Mouse (Mus musculus) urinary bladder, postnatal 4 days (tissue): ENCODE measurements around the gene Mfsd13b.
"Not testable (repeated sequence)": the region's sequence is repeated elsewhere in the genome, so short reads cannot be mapped to it uniquely, and the experiment has no call there.

Experiments used
- DNase-seq, 2 experiments: peaks; one replicate each; pipeline ENCODE4 v3.0.0; 2021 to 2022; ENCODE audit warnings: low spot score in 2 of 2

The Mfsd13b gene

GRCm38 (mm10) chr7:120982968-120983367 is 659 bp downstream of the Mfsd13b start:
- DNase-seq = no peak

GRCm38 (mm10) chr7:120991191-120991590 is 8.9 kb downstream of the Mfsd13b start:
- no peak for DNase-seq

DNA sequence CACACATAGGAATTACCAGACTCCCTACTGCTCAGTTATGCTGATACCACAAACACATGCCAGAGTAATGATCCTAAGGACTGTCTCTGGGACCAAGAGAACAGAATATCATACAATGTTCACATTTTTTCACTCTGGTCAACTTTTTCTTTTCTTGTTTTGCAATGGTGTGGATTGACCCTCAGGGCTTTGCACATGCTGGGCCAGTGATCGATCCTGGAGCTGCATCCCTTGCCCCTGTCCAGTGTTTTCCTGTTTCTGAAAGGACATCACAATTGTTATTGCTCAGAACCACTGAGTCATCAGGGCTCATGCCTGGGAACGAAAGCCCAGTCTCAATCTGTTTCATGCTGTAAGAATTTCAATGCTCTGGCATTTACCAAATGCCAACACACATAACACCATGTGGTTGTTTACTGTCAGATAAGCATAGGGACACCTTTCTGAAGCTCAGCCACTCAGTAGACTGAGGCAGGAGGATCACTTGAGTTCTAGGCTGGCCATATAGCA is 16.8 kb downstream of the Mfsd13b start:
- DNase-seq = no peak

GRCm38 (mm10) chr7:121000065-121000822 is 17.9 kb downstream of the Mfsd13b start:
- no peak for DNase-seq

DNA sequence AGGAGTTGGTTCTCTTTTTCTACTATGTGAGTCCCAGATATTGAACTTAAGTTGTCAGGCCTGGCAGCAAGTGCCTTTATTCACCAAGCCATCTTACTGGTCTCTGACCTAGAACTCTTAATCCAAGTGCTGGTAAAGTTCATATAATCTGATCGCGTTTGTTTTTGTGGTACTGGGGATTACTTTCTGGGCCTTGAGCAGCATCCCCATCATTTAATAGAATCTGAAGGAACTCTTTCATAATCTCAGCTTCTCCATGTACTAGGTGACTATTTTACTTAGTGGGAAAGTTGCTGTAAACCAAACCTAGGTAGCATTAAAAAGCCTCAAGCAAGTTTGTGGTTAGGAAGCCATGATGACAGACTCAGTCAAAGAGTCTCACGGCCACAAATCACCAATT is 19.6 kb downstream of the Mfsd13b start:
- DNase-seq = no peak

GRCm38 (mm10) chr7:121002407-121002928 is 20.2 kb downstream of the Mfsd13b start:
- DNase-seq = no peak

DNA sequence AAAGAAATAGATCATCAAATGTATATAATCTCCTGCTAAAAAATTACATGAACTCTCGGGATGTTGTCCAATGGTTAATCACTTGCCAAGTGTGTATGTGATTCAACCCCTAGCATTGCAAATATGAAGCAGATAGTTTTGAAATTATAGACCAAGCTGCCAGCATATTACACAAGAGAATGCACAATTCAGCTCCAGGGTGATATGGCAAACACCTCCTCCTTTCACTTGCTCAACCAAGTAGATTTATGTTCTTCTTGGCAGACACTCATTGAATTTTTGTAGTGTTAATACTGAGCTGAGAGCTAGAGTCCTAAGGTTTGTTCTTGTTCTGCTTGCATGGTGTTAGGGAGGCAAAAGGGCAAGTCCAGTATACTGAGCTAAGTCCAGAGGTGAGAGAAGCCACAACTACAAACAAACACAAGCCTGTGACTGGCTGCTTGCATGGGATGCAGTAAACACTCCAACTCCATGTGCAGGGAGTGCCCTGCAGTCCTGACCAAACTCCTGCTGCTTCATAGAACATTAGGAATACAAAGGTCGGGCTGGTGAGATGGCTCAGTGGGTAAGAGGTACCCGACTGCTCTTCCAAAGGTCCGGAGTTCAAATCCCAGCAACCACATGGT is 21.6 kb downstream of the Mfsd13b start:
- DNase-seq = no peak

DNA sequence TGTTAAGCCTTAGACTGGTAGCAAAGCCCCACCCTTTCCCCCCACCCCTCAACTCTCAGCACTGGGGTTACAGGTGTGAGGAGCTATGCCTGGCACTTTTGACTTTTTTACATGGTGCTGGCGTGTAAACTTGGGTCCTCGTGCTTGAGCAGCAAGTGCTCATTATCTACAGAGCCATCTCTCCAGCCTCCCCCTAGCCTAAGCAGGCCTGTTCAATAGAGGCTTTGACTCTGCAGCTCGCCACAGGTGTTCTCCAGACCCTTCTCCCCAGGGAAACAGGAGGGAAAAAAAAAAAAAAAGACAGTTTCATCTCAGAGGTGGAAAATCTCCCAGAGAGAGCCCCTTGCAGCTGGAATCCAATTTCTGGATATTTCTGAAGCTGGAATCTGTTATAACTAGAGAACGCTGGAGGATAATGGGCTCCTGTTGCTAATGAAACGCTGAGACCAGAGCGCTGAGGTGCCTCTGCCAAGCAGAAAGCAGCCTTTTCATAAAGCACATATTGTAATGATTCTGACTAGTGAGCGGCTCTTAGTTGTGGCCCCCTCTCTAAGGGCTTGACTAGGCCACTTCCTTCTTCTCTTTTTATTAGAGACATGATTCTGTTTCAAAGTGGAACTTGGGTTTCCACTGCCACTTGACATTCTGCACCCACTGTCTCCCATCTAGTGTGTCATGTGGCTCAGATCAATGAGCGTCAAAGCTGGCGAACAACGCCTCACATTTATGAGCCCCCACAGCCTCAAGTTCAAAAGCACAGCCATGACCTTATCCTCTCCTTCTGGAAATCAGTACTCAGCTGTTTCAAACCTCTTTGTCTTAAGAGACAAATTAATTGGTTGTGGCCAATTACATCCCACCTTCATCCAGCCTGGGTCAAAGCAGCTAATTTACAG is 29.7 kb downstream of the Mfsd13b start:
- DNase-seq = no peak

DNA sequence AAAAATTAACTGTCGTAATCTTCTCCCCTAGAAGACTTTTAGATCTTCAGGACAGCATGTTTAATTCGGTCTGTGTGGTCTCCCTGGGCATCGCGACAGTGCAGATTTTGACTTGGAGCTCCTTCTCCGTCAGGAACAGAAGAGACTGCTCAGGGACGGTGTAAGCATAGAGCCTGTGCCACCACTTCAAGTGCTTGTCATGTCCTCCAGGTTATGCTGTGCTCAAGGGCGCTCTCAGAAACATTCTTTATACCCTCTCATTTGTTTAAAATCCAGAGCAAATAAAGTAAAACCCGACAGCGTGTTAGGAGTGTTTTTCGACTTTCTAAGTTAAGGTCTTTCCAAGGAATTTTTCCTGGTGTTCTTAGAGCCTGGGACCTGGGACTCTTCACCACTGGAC is 32.2 kb downstream of the Mfsd13b start:
- no peak for DNase-seq

DNA sequence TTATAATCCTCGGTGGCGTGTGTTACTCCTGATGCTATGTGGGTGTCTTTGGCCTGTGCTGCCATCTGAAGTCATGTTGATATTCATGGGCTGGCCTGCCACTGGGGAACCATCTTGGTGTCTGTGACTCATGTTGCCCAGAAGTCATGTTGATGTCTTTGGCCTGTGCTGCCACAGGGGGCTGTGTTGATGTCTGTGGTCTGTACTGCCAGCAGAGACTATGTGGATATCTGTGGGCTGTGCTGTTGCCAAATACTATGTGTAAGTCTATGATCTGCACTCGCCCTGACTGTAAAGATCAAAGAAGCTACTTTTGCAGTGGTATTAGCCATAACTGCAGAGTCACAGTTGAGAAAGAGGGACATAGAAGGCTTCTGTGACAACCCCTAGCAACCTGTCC is 36.5 kb downstream of the Mfsd13b start:
- DNase-seq = no peak

DNA sequence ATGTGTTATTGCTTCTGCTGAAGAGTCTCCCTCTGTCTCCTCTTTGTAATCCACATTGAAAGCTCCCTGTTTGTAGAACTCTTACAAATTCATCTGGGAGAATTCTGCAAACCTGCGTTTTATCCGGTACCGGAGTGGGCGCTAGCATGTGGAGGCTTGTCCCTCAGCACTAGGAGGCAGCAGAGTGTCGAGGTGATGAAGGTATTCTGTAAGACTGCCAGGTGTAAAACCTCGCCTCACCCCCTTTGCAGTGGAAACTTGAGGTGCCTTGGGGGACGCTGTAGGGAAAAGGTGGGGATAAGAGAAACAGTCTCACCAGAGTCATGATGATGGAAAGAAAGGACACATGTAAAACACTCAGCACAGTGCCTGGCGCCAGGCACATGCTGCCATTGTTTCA is 38.0 kb downstream of the Mfsd13b start:
- no peak for DNase-seq

GRCm38 (mm10) chr7:121025221-121026008 is 43.1 kb downstream of the Mfsd13b start:
- no peak for DNase-seq

GRCm38 (mm10) chr7:121026300-121026699 is 44.0 kb downstream of the Mfsd13b start:
- no peak for DNase-seq

- DNase-seq = not testable (repeated sequence)
These were observed 47.6 kb downstream of the Mfsd13b start for GRCm38 (mm10) chr7:121029947-121030346.

DNA sequence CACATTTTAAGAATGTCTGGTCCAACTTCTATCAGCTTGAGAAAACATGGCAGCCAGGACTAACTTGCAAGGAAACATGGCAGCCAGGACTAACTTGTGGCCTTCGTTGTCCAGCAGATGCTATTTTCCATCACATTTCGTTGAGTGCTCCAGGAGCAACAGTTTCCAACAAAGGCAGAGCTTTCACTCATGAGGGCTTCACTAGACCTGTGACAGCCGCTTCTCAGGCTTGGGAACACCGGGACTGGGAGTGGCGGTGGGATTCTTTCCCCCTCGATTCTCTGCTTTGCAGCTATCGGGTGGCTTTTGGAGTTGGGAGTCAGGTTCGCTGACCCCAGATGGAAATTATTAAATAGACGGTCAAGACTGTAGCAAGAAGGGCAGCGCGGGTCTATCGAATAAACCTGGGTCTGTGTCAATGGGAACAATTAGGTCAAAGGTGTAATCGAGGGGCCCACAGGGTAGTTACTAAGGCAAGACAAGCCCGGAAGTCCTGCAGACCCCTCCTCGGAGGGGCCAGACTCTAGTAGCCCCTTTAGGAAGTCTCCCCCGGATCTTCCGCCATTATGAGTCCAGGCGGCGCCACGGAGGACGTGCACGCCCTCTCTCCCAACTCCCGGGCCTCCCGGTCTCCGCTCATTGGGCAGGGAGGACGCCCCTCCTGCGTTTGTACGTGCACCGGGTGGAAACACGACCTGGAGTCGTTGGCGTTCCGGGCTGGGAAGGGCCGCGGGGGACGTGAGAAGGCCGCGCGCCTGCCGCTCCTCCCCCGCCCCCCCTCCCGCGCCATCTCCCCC is 51.7 kb downstream of the Mfsd13b start, which contains the start of gene Mettl9:
Gene Mettl9, plus strand, starts transcription at position 590 of the 797 bp plus-strand sequence.
- DNase-seq = peak; percentile 93 to 96

DNA sequence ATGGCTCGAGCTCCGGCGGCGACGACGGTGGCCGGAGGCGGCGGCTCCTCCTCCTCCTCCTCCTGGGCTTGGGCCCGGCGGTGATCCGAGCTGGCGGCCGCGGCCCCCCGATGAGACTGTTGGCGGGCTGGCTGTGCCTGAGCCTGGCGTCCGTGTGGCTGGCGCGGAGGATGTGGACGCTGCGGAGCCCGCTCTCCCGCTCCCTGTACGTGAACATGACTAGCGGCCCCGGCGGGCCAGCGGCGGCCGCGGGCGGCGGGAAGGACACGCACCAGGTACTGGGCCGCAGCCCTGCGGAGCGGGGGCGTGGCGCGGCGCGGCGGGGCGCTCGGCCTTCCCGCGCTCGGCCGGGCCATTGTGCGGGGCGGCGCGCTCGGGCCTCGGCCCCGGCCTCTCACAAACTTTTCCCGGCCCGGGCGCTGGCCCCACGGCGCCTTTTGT is 52.4 kb downstream of the Mfsd13b start:
- peak in 1 of 2 experiments; percentile 67 for DNase-seq

- DNase-seq = peak in 1 of 2 experiments; percentile 32
These were observed 52.9 kb downstream of the Mfsd13b start for GRCm38 (mm10) chr7:121035161-121035721.

DNA sequence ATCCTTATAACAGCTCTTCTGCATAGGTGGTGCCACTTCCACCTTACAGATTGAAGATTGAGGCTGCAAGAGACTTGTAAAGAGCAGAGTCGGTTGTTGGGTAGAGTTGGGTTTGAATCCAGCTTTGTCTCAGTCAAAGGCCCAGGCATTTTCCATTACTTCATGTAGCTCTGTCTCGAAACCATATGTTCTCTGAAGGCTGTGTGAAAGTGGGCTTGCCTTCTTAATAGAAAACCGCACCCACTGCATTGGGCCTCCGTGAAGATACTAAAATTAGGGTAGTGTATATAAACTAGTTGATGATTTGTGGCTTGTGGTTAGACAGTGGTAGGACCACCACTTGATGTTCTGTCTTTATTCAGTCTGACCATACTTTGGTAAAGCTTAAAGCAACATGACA is 58.3 kb downstream of the Mfsd13b start:
- DNase-seq = no peak

- no peak for DNase-seq
These were observed 59.7 kb downstream of the Mfsd13b start for GRCm38 (mm10) chr7:121041989-121042388.

GRCm38 (mm10) chr7:121043004-121043403 is 60.7 kb downstream of the Mfsd13b start:
- DNase-seq = no peak
